Mouse (Mus musculus) thymus, postnatal 36 days (tissue): Measurements from ENCODE around the gene Fbxo30.

ENCODE experiments used
- DNase-seq, 2 experiments: peaks; one replicate each; pipeline ENCODE4 v3.0.0; 2022; ENCODE audit warnings: mixed read lengths in 2 of 2

Gene Fbxo30

DNA sequence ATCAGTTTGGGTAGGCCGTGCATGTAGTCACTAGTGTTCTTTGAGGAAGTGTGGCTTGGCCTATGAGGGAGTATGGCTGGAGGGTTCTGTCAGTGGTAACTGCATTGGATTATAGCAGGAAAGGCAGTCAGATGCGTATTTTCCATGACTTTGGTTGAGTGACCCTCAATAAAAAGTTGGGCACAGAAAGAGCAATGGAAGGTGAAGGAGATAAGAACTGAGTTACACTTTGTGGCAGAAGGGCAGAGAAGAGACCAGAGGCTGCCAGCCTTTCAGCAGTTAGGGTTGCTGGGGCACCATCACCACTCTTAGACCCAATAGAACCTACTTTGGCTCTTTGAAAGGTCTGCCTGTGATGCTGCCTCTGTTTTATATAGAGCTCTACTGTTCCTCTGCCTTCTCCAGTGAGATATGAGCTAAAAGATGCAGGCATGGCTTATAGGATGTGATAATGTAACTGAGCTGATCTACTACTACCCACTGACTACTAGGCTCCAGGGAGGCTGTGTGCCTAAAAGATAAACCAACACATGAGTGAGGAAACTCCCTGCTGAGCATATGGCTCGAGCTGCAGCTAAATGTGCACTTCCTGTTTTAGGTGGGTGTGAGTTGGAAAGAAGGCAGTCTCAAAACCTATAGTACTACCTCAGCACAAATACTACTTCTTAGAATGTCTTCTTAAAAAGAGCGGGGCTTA, 42.2 kb downstream of the Fbxo30 start:
- DNase-seq: no peak

DNA sequence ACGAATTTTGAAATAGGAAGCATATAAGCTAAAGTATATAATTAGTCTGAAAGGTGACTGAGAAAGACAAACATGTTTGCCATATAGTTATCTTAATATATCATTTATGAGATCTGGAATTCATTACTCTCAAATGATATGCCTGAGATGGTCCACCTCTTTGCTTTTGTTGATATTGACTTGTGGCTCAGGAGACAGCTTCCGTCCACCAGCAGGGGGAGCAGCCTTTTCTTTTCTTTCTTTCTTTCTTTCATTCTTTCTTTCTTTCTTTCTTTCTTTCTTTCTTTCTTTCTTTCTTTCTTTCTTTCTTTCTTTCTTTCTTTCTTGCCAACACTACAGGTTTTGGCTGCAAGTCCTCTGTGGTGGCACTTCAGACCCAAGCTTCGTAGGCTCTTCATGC, 45.4 kb downstream of the Fbxo30 start:
- no peak for DNase-seq

DNA sequence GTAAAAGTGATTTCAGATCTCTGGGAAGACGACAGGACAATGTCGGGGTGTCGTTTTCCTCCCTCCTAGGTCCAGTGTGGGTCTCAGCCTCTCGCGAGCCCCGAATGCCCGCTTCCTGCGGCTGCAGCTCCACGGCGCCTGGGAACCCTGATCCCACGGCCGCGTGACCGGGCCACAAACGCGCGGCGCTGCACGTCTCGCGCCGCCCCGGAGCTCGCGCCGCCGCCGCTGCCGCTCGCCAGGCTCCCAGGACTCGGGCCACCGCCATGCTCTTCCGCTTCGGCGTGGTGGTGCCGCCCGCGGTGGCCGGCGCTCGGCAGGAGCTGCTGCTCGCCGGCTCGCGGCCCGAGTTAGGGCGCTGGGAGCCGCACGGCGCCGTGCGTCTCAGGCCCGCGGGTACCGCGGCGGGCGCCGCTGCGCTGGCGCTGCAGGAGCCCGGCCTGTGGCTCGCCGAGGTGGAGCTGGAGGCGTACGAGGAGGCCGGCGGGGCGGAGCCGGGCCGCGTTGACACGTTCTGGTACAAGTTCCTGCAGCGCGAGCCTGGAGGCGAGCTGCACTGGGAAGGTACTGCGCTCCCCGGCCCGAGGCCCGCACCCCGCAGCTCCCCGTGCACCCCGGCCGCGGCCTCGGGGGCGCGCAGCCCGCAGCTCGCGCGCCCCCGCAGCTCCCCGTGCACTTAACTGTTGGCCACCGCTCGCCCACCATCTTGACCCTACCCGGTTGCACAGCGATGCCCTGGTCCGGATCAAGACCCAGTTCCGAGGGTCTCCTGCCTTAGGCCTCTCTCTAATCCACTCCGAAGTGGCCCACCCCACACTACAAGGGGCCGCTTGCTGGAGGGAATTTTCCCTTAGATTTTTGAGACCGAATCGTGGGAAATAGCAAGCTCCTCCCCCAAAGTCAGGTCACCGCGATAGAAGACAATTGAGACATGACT, 62.3 kb downstream of the Fbxo30 start, which contains the start of gene Epm2a:
Epm2a (plus strand) TSS at position 200 of the 937 bp plus-strand sequence.
- DNase-seq: peak; percentile 65 to 72

DNA sequence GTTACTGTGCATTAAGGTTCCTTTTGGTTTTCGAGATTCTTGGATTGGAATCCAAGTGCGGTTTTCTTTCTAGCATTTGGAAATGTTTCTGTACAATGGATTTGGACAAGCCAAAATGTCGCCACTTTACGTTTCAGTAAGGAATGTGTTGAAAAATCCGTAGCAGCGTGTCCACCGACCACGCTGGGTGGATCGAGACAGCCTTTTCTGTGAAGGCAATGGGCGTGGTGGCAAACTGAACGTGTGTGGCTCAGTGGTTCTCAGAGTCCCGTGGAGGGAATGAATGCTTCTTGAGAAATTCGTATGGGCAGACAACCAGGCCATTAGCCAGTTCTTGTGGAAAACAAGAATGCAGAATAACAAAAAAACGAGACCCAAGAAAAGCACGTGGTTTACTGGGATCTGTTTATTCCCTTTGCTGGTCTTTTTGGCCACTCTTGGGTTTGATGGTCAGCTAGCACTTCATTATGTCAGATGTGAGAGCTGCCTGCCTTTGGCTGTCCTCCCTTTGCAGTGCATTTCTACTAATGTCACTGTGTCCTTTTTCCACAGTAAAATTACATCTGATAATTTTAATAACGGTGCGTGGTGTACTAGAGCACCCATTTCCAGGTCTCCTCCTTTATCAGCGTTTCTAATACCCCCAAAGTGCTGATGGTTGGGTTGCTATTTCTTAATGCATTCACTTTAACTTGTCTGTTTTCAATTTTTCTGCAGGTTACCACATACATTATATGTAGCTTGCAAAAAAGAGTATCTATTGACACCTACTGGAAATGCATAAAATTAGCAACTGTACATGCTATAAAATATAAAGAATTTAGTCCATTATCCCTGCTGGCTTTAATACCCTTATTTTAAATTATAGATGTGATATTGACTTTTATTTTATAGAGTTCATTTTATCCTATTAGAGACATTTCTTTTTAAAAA, 63.7 kb downstream of the Fbxo30 start:
- DNase-seq: no peak
